Mouse (Mus musculus) adrenal gland, postnatal 4 days (tissue): ENCODE results near the gene Chka. TPM values are rescaled to one million over a fixed set of nuclear protein-coding genes. Genes with fewer than 3 reads are reported as not detected.
A peak's percentile ranks its signal among the peaks of the same experiment; 100 is the strongest.

ENCODE experiments used
- DNase-seq, 2 experiments: peaks; one replicate each; pipeline ENCODE4 v3.0.0; 2021 to 2022; ENCODE audit warnings: low spot score in 2 of 2, mixed read lengths in 2 of 2
- total RNA-seq, 2 experiments: library from RNA; stranded (reverse); gene quantifications; 2 replicates each; pipeline ENCODE4 v1.2.3; 2021

The Chka gene
- total RNA-seq, 2 experiments from 2014 or later, result 63.5 to 70.5 TPM

DNA sequence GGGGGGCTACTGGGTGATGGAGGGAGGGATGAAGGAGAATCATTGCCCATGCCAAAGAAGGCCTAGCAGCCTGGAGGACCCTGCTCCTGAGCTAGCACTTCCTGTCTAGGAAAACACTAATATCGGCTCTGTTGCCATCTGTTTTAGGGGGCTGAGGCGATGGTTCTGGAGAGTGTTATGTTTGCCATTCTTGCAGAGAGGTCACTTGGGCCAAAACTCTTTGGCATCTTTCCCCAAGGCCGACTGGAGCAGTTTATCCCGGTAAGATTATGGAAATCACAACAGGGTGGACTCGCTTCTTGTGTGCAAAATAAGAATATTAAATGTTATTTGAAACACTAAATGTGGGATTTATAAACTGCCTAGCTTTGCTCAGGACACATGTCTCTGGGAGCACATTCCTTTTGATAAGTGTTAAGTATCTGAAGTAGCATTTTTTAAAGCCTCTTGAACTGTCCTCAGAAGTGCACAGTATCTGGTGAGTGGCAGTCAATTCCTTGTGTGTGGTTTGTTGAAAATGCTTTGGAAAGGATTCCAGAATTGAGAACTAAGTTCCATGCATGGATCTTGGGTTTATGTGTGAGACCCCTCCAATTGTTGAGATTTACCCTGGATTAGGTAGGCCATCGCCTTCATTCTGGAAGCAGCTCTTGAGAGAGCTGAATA lies 32.9 kb downstream of the Chka start:
- DNase-seq, result no peak

DNA sequence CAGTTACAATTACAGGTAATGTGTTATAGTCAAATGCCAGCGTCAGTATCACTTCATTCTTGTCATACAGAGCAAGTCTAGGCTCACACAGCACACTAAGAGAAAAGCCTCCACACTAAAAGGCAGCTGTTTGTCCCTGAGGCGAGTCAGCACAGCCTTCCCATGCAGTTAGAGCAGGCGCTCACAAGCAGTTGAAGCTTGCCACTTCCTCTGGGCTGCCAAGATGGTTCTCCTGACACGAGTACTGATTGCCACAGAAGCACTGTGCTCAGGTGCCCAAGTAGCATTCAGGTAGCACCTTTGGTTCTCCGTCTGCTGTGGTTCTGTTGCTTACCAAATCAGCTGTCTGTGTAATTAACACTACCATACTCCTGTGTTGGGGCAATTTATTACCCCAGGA lies 37.5 kb downstream of the Chka start:
- DNase-seq, result no peak

DNA sequence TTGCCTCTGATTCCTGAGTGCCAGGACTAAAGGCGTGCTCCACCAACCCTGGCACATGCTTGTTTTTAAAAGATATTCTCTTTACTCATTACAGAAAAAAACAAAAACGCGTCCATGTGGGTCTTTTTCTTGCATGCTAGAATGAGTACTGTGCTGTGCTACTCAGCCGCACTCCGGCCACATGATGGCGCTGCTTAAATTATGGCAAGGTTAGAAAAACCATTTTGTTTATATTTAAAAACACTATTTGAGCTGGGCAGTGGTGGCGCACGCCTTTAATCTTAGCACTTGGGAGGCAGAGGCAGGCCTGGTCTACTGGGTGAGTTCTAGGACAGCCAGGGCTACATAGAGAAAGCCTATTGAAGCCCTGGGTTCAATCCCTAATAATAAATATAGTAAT lies 38.6 kb downstream of the Chka start:
- DNase-seq, result no peak

DNA sequence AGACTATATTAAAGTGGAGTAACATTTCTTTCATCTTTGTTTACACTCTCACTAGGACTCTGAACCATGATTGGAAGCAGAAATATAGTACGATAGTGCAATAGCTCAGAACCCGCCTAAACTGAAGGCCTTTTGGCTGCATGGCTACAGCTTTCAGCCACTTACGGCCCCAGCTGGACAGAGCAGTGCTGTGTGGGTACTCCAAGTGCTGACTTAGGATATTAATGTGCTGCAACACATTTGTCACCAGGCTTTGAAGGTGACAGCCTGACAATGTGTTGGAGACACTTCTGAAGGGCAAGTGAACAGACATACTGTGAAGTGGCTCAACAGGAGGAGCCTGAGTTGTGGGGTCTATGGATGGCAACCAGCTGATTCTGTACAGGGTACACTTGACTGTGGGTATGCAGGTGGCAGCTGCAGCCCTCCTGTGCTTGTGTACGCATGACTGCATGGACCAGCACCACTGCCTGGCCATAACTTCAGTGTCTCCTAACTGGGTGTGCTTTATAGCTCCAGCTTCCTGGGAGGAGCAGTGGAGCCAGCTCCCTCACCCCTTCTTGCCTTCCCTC lies 42.1 kb downstream of the Chka start:
- DNase-seq, result no peak

DNA sequence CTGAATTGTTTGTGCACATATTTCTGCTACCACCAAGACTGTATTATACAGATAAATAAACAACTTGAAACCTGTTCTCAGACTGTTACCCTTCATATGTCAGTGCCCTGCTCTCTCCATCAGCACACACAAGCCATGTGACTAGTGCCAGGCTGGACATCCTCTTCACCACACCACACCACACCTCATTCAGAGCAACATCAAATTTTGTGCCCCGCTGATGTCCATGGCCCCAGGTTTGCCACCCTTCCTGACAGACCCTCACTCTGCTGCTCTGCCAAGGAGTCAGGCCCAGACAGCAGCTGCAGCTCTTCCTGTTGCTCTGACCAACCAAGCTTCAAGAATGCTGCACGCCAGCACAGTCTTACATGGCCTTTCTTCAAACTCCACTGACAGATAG lies 42.7 kb downstream of the Chka start:
- DNase-seq, result no peak

DNA sequence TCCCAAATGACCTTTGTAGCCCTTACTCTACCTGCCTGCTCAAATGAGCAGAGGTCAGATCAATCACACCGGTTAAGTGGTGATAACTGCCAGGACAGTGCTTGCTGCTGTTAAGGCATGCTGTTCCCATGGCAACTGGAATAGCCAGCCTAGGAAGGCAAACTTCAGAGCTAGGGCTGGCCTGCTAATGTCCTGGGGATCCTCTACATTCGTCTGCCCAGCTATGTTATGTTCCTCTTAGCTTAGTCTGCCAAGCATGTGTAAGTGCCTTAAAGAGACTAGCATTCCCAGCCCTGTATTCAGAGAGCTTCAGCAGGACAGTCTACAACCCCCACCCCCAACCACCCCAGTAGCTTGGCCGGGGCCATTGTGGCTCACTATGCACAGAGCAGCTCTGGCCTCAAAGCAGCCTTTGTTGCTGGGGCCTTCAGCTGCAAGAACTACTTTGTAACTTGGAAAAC lies 43.6 kb downstream of the Chka start:
- no peak for DNase-seq

DNA sequence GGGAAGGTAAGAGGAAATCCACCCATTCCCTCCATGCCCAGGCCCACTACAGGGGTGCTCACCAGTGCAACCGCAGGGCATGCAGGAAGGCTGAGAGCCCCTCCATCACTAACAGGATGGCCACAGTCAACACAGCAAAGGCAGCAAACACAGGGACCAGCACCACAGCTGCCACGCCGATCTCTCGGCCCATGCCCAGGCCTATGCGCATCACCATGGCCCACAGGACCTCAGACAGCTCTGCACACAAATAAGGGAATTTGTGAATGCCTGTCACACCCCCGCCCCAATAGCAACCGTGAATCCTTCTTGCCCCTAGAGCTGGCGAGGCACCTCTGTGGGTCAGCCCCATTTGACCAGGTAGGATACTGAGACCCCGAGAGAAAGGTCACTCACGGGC lies 44.6 kb downstream of the Chka start:
- DNase-seq, result no peak

DNA sequence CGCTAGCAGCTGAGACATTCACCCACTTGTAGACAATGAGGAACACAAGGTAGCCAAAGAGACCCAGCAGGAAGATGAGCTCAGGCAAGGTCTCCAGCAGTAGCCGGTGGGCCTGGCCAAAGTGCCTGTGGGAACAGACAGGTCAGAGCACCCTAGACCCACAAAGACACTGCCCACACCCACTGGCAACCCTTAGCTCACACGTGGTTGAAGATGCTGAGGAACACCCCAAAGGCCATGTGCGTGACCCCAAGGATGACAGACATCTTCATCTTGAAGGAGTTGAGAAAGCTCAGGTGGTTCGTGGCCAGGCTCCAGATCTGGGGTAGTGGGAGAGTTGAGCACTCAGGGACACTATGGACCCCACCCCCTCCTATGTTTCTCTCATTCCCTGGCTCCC lies 46.0 kb downstream of the Chka start:
- DNase-seq, result no peak

DNA sequence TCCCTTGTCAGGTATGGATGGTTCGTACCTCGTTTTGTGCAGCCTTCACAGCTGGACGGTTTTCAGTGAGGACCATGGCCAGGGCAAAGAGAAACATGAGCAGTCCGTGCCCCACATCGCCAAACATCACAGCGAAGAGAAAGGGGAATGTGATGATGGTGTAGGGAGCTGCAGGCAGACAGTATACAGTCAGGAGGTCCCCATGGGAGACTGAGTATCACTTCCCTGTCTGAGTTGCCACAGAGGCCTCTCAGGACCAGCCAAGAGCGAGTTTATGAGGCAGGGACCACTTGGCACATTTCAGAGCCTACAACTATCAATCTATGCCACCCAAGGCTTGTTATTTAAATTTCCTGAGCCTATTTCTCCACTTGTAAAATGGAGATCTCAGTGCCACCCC lies 47.4 kb downstream of the Chka start:
- DNase-seq, result no peak

DNA sequence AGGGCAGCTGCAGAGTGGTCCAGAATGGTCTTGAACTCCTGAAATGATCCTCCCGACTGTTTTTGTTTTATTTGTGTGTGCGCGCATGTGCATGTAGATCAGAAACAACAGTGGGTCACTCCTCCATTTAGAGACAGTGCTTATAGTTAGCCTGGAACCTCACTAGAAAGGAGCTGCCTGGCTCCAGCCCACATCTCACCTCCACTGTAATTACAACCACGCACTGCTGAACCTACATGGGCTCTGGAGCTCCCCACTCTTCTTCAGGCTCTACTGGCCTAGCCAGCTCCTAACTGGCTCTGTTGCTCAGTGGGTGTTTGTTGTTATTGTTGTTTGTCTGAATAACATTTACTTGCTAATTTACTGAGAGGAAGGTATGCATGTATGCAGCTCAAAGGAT lies 48.0 kb downstream of the Chka start:
- no peak for DNase-seq

DNA sequence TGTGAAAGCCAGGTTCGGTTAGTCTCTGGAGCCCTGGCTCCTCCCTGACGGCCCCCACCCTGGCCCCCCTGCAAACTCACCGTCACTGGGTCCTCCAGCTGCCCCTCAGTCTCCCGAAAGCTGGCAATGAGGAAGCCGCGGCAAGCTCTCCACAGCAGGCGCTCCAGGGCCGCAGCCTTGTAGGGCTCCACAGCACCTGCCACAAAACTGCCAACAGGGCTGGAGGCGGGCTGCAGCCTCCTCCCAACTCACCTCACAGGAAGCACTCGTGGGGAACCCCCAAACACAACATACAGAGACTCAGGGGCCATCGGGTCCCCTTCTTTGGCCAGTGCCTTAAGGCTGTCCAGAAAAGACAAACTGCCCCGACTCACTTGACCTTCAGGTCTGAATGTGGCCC lies 51.4 kb downstream of the Chka start:
- no peak for DNase-seq

DNA sequence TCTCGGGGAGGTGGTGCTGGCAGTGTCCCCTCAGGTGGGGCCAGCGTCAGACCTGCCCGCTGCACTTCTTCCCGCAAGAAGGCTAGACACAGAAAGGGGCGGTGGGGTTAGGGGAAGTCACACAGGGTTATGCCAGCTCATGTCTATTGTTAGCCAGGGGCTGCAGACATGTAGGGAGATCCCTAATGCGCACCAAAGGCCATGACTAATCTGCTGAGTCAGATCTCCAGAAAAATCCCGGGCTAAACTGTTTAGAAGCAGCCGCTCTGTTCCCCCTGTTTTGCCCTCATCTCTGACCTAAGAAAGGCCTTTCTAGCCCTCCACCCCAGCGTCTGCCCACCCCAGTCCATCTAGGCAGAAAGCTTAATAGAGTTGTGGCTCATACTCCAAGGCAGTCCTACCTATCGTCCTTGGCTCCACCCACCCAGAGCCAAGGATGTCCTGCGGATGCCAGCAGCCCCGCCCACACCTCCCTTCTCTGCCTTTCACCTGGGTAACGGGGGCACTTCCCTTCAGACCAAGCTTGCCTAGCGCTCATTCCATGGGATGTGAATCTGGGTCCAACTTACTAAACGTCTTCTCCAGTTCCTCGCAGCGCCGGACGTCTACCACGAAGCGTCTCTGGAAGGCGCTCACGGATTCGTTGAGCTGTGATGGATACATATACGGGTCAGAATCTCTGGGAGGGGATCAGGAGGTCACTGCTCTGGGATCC lies 52.2 kb downstream of the Chka start:
- no peak for DNase-seq

DNA sequence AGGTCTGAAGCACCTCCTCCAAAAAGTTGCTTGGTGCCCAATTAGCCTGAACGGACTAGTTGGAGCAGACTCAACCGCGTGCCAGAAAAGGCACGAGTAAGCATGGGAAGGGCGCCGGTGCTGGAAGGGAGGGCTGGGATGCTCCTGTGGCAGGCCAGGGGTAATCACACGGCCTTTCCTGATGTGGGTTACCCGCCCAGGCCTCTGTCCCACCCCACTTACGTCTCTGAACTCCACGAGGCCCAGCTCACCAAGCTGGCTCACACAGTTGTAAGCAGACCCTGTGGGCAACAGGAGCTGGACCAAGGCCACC lies 52.7 kb downstream of the Chka start:
- no peak for DNase-seq

DNA sequence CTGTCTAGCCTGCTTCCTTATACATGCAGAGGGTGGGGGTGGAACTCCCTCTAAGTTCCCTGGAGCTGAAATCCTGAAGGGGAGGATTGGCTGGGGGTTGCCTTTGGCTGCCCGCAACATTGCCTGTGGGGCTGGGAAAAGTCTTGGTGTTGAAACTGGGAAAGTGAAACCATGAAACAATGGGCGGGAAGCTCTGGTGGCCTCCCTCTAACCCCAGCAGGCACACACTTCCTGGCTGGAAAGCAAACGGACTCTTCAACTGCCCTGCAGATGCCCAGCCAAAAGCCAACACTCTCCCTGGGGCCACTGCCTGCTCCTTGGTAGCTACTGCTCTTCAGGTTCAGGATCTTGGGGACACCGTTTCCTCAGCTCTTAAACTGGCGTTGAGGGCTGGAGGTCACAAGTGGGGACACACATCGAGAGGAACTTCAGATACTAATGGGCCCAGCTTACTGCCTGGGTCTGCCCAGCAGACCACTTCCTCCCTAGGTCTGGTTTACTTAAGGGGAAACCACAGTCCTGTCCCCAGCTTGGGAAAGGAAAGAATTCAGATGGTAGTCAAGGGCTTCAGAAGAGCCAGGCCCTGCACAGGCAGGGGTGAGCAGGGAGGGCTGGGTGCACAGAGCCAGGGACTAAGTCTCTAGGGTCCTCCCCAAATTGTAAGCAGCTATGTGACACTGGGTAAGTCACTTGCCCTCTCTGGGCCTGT lies 53.8 kb downstream of the Chka start:
- peak in 1 of 2 experiments; percentile 44 for DNase-seq

DNA sequence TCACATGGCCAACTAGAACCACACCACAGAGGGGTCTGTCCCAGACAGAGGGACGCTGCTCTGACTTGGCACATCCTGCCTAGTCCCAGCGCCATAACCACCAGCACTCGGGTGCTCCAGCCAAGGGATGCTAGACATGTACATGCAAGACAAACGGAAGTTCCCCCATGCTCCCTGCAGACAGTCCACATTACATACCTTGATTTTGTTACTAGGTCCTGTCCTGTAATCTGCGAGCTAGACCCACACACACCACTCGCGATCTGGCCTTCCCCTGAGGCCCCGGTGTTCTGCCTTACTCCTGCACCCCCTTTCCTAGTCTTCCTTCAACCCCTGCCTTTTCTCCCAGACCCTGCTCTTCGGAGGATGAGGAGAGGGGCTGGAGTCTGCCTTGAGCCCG lies 54.8 kb downstream of the Chka start:
- no peak for DNase-seq

DNA sequence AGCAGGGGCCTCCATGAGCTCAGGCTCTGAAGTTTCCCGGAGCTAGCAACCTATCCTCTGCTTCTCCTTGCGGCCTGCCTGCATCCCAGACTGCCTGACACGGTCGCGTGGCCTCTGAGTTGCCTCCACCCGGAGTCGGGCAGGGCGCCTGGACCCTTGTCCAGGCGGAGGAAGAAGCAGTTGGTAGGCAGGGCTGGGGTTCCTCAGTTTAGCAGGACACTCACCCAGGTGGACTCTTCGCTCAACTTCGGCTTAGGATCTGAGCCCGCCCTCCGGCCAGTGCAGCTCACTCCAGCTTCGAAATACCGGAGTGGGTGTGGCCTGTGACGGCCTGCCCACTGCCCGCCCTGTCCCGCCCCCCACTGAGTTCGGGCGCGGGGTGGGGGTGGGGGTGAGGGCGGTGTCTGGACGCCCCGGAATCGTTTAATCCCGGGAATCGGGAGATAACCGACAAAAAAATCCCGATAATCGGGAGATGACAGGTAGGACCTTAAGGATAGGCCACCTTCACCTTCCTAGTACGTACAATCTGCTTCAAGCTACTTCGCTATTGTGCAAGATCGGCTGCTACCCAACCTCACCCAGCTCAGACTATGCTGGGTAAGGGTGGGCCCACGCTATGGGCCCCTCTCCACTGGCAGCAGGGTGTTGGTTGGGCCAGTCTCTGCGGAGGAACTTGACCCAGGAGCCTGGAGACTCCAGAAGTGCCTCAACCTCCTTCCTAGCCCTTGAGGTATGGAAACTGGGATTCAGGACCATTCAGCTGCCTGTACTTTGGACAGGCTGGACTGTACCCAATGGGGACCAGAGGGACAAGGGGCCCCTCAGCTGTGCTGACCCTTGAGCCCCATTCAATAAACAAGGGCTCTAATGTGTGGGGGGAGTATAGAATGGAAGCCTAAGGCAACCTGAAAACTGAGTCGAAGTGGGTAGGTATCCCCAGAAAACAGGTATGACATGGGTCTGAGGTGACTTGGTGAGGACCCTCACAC lies 55.5 kb downstream of the Chka start, which contains the start of gene Tcirg1:
Gene Tcirg1 (minus strand): TSS at position 339 of the 992 bp plus-strand sequence.
- peak; percentile 55 to 72 for DNase-seq

DNA sequence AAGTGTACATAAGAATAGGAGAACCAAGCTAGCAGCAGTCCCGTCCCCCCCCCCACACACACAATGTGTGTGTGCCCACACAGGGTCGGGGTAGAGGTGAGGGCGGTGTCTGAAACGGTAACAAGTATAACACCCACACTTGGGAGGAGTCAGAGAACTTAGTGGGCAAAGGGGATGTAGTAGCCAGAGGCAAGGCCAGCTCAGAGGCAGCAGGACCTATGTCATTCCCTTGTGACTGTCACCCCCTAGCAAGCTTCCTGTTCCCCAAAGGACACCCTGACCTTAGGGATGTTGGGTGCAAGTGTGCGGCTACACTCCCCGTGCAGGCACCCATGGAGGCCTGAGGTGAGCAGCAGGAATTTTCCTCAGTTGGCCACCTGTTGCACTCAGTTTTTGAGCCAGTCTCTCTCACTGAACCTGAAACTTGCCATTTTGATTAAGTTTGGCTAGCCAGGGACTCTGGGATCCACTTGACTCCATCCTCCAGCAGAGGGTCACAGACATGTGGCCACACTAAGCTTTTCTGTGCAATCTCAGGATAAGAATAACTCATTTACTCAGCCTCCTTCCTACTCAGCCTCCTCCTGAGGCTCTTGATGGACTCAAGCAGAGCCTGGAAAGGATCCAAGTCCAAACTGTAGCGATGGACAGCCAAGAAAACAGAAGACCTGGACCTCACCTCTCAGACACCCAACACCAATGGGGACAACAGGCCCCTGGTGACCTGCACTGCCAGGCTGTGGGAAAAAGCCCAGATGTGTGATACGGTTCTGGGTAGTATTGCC lies 56.5 kb downstream of the Chka start:
- no peak for DNase-seq

DNA sequence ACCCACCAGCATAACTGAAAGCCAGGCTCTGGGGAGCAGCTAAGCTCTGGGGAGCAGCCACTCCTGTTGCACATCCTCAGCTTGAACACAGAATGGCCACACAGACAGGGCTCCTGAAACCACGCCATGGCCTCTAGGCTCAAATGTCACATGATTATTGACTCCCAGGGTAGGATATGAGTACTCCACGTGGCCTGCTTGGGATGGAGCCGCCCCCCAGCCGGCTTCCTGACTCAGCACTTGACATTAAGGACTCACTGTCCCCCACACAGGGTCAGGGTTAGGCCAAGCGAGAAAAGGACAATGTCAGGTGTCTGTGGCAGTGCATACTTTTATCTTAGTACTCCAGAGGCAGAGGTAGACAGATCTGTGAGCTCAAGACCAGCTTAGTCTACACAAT lies 58.6 kb downstream of the Chka start:
- no peak for DNase-seq

DNA sequence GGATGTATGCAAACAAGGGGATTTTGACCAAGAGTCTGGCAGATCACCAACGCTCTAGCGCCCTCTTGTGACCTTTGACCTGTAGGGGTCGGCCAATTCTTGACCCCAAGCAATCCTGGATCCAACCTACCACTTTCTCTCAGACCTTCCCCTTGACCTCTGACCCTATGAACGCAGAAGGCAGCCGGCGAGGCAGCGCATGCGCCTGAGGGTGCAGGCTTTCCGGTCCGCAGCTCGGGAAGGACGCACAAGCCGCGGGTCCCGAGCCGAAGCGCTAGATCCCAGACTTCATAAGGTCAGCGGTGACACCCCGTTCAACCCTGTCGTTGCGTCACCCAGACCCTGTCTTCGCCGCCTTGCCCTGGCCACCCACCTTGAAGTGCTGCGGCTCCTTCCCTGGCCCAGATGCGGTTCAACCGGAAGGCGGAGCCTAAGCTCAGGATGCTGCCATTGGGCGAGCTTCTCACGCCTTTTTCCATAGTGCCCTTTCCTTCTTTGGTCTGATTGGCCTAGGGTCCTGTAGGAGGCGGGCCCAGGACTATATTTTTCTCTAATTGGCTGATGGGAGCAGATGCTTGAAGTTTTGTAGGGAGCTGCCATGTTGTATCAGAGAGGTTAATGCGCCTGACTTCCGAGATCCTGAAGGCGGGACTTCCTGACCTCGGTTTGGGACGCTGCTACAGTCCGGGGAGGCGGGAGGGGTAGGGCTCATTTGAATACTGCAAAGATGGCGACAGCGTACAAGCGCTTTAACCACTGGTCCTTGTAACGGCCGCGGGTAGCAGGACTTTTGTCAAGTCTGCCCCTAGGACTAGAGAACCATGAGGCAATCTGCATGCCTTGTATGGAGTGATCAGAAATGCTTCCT lies 61.0 kb downstream of the Chka start, which contains the start of gene Ndufs8:
Gene Ndufs8 (minus strand): TSS at position 438 of the 868 bp plus-strand sequence.
- DNase-seq, result peak; percentile 74 to 84
